Mouse (Mus musculus) heart, embryonic 11.5 days (tissue): ENCODE data around the gene Epha8. TPM values are rescaled to one million over a fixed set of nuclear protein-coding genes. Genes with fewer than 3 reads are reported as not detected.

Source experiments
- ATAC-seq: fragments of 200-750 bp; cut with Nextera tagmentation; replicated peaks from 2 replicates; pipeline ENCODE4 v1.8.0; 2017; ENCODE audit warnings: moderate library complexity; ENCODE audit not compliant: insufficient number of reproducible peaks, low FRiP score, low TSS enrichment
- H3K27ac ChIP-seq: fragments of 300-500 bp; sonication (generic); 2 replicates; pipeline ENCODE4 v1.5.1; 2014; ENCODE audit warnings: mild to moderate bottlenecking, low read depth, low read length
- H3K27me3 ChIP-seq: fragments of 300-500 bp; sonication (generic); 2 replicates; pipeline ENCODE4 v1.6.1; 2014; ENCODE audit warnings: mild to moderate bottlenecking, low read length, mixed read lengths; ENCODE audit not compliant: control insufficient read depth, insufficient read depth
- H3K36me3 ChIP-seq: fragments of 300-500 bp; sonication (generic); 2 replicates; pipeline ENCODE4 v1.6.1; 2014; ENCODE audit warnings: mild to moderate bottlenecking, low read length, moderate library complexity, mixed read lengths; ENCODE audit not compliant: control insufficient read depth, insufficient read depth
- H3K4me1 ChIP-seq: fragments of 300-500 bp; sonication (generic); 2 replicates; pipeline ENCODE4 v1.6.1; 2014; ENCODE audit warnings: low read length; ENCODE audit not compliant: control insufficient read depth, insufficient read depth
- H3K4me2 ChIP-seq: fragments of 300-500 bp; sonication (generic); 2 replicates; pipeline ENCODE4 v1.6.1; 2014; ENCODE audit warnings: mild to moderate bottlenecking, moderate library complexity
- H3K4me3 ChIP-seq: fragments of 300-500 bp; sonication (generic); 2 replicates; pipeline ENCODE4 v1.5.1; 2014; ENCODE audit warnings: low read depth, low read length
- H3K9ac ChIP-seq: fragments of 300-500 bp; sonication (generic); 2 replicates; pipeline ENCODE4 v1.6.1; 2014; ENCODE audit warnings: mild to moderate bottlenecking, low read depth, low read length, moderate library complexity
- H3K9me3 ChIP-seq: fragments of 300-500 bp; sonication (generic); replicated peaks from 2 replicates; pipeline ENCODE4 v1.6.1; 2016; ENCODE audit warnings: low read length; ENCODE audit not compliant: control insufficient read depth
- WGBS: fragments of 180-500 bp; shearing (Covaris S2); extraction: QIAGEN DNeasy Blood & Tissue Kit; methylation state at CpG from one replicate; pipeline ENCODE4 v1.1.7; 2014; ENCODE audit not compliant: insufficient replicate concordance; 5-methylcytosine and 5-hydroxymethylcytosine counted together
- polyA plus RNA-seq: library from polyadenylated mRNA; unstranded; fragments of >200 nt; fragmentation: Nextera tagmentation; extraction: Ambion mirVana; gene quantifications from 2 replicates; pipeline ENCODE4 v1.2.1, GENCODE M21; 2014

Epha8 gene
- polyA plus RNA-seq, 1 experiment from 2014 or later, result not detected

DNA sequence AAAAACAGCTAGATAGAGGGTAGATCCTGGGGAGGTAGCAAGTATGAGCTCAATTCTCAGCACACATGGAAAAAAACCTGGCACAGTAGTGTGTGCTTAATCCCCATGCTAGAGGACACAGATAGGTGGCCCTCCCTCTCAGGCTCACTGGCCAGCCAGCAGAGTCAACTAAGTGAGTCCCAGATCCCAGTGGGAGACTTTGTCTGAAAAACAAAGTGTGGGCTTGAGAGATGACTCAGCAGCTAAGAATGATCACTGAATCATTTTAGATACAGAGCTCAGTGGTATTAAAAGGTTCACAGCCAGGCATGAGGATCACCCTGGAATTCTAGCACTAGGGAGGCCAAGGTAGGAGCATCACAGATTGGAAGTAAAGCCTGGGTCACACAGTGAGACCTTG lies 48.8 kb downstream of the Epha8 start:
- Histone ChIP-seq H3K27ac (no peak overlapping the region), H3K36me3 (no peaks in the 10 kb centered on the region), H3K4me1 (no peaks in the 10 kb centered on the region), H3K27me3 (peaks cover 76% of the 10 kb centered on the region), H3K9me3 (no peaks in the 10 kb centered on the region), H3K4me3 (no peak overlapping the region), H3K9ac (no peak overlapping the region), H3K4me2 (no peak overlapping the region)
- no peak for ATAC-seq

DNA sequence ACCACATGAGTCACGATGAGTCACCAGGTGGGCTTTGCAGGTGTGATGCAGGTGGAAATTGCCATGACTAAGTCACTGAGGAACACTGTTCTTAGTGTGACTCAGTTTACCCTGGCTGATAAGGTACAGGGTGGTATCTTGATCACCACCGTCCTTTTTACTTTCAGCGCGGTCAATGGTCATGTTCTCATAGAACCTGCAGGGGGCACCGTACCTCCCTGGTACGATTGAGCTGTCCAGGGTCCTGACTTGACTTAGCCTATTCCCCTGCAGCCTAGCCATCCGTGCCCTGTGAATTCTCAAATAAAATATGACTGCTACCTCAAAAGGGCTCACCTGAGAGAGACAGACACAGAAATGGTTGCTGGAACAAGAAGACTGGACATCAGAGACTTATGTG lies 49.6 kb downstream of the Epha8 start:
- H3K4me3 ChIP-seq, result no peak overlapping the region
- no peak for ATAC-seq
- H3K27me3 ChIP-seq, result peaks cover 73% of the 10 kb centered on the region
- H3K36me3 ChIP-seq, result no peaks in the 10 kb centered on the region
- no peak overlapping the region for H3K27ac ChIP-seq
- no peak overlapping the region for H3K9ac ChIP-seq
- 15% methylated on average over 7 of the region's 7 CpGs for WGBS
- no peak overlapping the region for H3K4me2 ChIP-seq
- H3K9me3 ChIP-seq, result no peaks in the 10 kb centered on the region
- H3K4me1 ChIP-seq, result no peaks in the 10 kb centered on the region

DNA sequence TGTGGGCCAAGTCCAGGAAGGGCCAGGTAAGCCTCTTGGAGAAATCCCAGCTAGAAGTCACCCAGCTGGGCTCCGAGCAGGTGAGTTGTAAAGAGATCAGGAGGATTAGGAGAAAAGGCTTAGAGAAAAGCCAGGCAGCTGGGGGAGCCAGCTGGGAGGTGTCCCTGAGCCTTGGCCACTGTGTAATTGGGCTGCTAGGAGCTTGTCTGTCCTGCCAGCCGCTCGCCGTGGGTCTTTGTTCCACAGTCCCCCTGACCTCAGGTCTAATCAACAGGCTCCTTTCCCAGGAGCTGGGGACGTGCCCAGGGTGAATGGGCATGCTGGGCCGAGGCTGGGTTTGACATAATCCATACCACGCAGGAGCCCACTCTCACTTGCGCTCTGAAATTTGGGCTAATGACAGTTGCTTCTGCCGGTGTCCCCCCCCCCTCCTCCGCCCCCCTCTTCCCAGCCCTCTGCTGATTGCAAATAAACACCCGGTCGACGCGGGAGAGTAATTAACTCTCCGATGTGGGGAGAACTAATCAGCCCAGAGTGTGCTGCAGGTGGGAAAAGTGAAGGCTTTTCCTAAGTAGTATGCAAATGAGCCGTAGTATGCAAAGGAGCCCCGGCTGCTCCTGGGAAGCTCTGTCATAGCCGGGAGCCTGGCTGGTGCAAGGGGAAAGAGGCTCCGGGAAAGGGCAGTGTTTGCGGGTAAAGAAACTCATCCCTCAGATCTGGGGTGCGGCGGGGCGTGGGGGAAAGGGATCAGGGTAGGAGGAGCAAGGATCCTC lies 51.7 kb downstream of the Epha8 start:
- Histone ChIP-seq H3K27me3 (peaks cover 58% of the 10 kb centered on the region), H3K9ac (no peak overlapping the region), H3K27ac (no peak overlapping the region), H3K36me3 (no peaks in the 10 kb centered on the region), H3K9me3 (no peaks in the 10 kb centered on the region), H3K4me3 (no peak overlapping the region), H3K4me1 (no peaks in the 10 kb centered on the region), H3K4me2 (peak overlapping the region; percentile 29)
- WGBS, result 2% methylated on average over 23 of the region's 23 CpGs
- ATAC-seq, result no peak

DNA sequence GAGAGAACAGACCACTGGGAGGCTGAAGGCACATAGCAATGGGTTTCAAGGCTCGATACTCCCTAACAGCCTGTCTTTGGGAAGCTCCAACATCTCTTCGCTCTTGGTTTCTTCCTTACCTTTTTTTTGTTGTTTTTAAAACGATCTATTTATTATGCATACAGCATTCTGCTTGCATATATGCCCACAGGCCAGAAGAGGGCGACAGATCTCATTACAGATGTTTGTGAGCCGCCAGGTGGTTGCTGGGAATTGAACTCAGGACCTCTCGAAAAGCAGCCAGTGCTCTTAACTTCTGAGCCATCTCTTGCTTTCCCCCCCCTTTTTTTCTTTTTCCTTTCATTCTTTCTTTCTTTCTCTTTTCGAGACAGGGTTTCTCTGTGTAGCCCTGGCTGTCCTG lies 57.5 kb downstream of the Epha8 start:
- Histone ChIP-seq H3K4me2 (no peak overlapping the region), H3K27ac (no peak overlapping the region), H3K9me3 (no peaks in the 10 kb centered on the region), H3K9ac (no peak overlapping the region), H3K4me1 (no peaks in the 10 kb centered on the region), H3K27me3 (peaks cover 62% of the 10 kb centered on the region), H3K4me3 (no peak overlapping the region), H3K36me3 (no peaks in the 10 kb centered on the region)
- ATAC-seq, result no peak
- 58% methylated on average over 7 of the region's 7 CpGs for WGBS

DNA sequence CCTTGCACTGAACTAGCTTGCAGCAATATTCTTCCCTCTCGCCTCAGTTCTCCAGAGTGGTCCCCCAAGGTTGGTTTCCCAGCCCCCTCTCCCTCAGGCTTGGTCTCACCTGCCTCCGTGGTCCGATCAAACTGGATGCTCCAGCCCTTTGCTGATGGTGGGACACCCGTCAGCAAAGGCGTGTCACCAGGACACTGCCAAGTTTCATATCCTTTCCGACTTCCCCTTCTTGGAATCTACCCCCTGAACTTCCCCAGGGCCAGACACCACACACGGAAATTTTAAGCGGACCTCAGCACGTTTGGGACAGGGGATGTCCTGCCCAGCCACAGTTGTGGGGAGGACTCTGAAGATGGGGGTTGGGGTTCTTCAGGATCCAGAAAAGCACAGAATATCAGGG lies 58.0 kb downstream of the Epha8 start, which contains the start of gene C1qa:
TSS of gene C1qa (minus strand) at position 167 of the 400 bp plus-strand sequence.
- 71% methylated on average over 9 of the region's 9 CpGs for WGBS
- Histone ChIP-seq H3K4me2 (no peak within 1 kb of the TSS), H3K27ac (no peak within 1 kb of the TSS), H3K4me3 (no peak within 1 kb of the TSS), H3K9ac (no peak within 1 kb of the TSS), H3K9me3 (no peaks in the 10 kb centered on the region), H3K36me3 (no peaks in the 10 kb centered on the region), H3K27me3 (peaks cover 62% of the 10 kb centered on the region), H3K4me1 (no peaks in the 10 kb centered on the region)
- no peak for ATAC-seq

DNA sequence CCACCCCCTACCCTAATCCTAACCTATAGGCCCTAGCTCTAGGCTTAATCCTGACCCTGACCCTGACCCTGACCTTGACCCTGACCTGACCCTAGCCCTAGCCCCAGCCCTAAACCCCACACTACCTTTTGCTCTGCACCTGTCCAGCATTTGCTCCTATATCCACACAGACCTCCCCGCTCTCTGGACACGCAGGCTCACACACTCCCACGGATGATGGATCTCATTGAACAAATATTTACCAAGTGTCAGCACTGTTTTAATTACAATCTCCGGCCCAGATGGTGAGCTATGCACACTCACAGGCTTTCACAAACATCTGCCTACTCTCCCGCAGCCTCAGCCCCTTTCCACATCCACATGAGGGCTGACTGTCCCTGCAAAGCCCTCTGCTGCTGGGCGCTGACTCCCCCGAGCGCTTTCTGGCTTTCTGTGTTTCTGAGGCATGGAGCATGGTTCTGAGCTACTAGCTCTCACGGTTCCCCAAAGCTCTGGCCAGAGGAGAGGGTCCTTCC lies 58.5 kb downstream of the Epha8 start:
- peaks cover 63% of the 10 kb centered on the region for H3K27me3 ChIP-seq
- no peak overlapping the region for H3K4me2 ChIP-seq
- no peak overlapping the region for H3K4me3 ChIP-seq
- no peaks in the 10 kb centered on the region for H3K4me1 ChIP-seq
- no peak overlapping the region for H3K27ac ChIP-seq
- no peak for ATAC-seq
- H3K9me3 ChIP-seq, result no peaks in the 10 kb centered on the region
- H3K36me3 ChIP-seq, result no peaks in the 10 kb centered on the region
- H3K9ac ChIP-seq, result no peak overlapping the region
- 64% methylated on average over 9 of the region's 9 CpGs for WGBS

DNA sequence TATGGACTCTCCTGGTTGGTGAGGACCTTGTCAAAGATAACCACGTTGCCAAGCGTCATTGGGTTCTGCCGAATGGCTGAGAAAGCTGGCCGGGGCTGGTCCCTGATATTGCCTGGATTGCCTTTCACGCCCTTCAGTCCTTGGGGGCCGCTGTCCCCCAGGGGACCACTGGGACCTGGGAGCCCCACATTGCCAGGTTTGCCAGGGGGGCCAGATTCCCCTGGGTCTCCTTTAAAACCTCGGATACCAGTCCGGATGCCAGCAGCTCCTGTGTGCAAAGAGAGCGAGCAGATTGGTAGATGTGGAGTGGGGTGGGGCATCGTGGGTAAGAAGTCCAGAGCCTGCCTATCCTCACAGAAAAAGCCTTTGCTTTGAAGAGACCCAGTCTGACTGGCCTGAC lies 60.2 kb downstream of the Epha8 start:
- no peak for ATAC-seq
- peaks cover 68% of the 10 kb centered on the region for H3K27me3 ChIP-seq
- no peak overlapping the region for H3K27ac ChIP-seq
- H3K36me3 ChIP-seq, result no peaks in the 10 kb centered on the region
- no peak overlapping the region for H3K9ac ChIP-seq
- no peak overlapping the region for H3K4me2 ChIP-seq
- no peak overlapping the region for H3K4me3 ChIP-seq
- 33% methylated on average over 10 of the region's 10 CpGs for WGBS
- no peaks in the 10 kb centered on the region for H3K9me3 ChIP-seq
- H3K4me1 ChIP-seq, result no peaks in the 10 kb centered on the region

DNA sequence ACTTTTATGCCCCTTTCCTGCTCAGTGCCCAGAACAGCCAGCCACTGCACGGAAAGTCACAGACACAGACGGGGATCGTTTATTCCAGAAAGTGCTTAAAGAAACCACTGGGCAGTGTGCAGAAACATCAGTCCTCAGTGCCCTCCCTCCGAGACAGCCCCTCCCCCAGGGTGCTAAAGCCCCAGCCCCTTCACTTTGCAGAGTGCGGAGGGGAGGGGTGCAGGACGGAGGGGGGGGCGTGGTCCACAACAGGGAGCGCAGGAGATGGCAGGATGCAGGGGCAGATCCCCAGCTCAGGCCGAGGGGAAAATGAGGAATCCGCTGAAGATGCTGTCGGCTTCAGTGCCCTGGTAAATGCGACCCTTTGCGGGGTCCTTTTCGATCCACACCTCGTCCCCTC lies 60.8 kb downstream of the Epha8 start:
- H3K4me3 ChIP-seq, result no peak overlapping the region
- H3K4me2 ChIP-seq, result no peak overlapping the region
- H3K4me1 ChIP-seq, result no peaks in the 10 kb centered on the region
- no peak for ATAC-seq
- H3K27ac ChIP-seq, result no peak overlapping the region
- no peak overlapping the region for H3K9ac ChIP-seq
- no peaks in the 10 kb centered on the region for H3K9me3 ChIP-seq
- 9% methylated on average over 15 of the region's 15 CpGs for WGBS
- no peaks in the 10 kb centered on the region for H3K36me3 ChIP-seq
- H3K27me3 ChIP-seq, result peaks cover 73% of the 10 kb centered on the region

DNA sequence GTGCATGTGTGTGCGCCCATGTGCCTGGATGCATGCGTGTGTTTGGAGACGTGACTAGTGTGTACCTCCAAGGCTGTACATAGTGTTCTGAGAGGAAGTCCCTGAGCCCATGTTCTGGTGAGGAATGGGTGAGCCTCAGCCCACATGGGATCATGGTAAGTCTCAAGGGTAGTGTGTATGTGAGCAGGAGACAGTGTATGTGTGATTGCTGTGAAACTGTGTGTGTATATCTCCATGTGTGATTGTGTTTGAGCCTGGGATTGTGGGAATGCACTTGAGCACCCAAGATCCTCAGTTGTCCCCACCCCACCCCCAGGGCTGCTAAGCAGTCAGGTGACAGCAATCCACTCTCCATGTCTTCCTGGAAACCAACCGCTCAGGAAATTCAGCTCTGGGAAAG lies 61.8 kb downstream of the Epha8 start:
- no peaks in the 10 kb centered on the region for H3K36me3 ChIP-seq
- 66% methylated on average over 4 of the region's 4 CpGs for WGBS
- H3K27me3 ChIP-seq, result peaks cover 77% of the 10 kb centered on the region
- no peak overlapping the region for H3K4me2 ChIP-seq
- ATAC-seq, result no peak
- H3K4me3 ChIP-seq, result no peak overlapping the region
- no peaks in the 10 kb centered on the region for H3K9me3 ChIP-seq
- H3K9ac ChIP-seq, result no peak overlapping the region
- H3K27ac ChIP-seq, result no peak overlapping the region
- no peaks in the 10 kb centered on the region for H3K4me1 ChIP-seq
